Mouse (Mus musculus) forebrain, embryonic 16.5 days (tissue): ENCODE results near the gene Nmnat2. TPM values are rescaled to one million over a fixed set of nuclear protein-coding genes. Genes with fewer than 3 reads are reported as not detected.

Experiments
- ATAC-seq: fragments of 200-750 bp; cut with Nextera tagmentation; 2 replicates; pipeline ENCODE4 v1.8.0; 2017; ENCODE audit warnings: mild to moderate bottlenecking, moderate library complexity
- H3K27ac ChIP-seq: fragments of 300-500 bp; sonication (generic); 2 replicates; pipeline ENCODE4 v1.5.1; 2014; ENCODE audit warnings: low read length, control low read depth
- H3K27me3 ChIP-seq: fragments of 300-500 bp; sonication (generic); replicated peaks from 2 replicates; pipeline ENCODE4 v1.6.1; 2014; ENCODE audit warnings: low read length; ENCODE audit not compliant: control insufficient read depth, insufficient read depth
- H3K36me3 ChIP-seq: fragments of 300-500 bp; sonication (generic); 2 replicates; pipeline ENCODE4 v1.6.1; 2014; ENCODE audit not compliant: control insufficient read depth, insufficient read depth
- H3K4me1 ChIP-seq: fragments of 300-500 bp; sonication (generic); replicated peaks from 2 replicates; pipeline ENCODE4 v1.6.1; 2014; ENCODE audit warnings: low read length; ENCODE audit not compliant: control insufficient read depth, insufficient read depth
- H3K4me2 ChIP-seq: fragments of 300-500 bp; sonication (generic); 2 replicates; pipeline ENCODE4 v1.6.1; 2014; ENCODE audit warnings: mild to moderate bottlenecking, low read length, control low read depth
- H3K4me3 ChIP-seq: fragments of 300-500 bp; sonication (generic); replicated peaks from 2 replicates; pipeline ENCODE4 v1.5.1; 2014; ENCODE audit warnings: mild to moderate bottlenecking, low read length, control low read depth
- H3K9ac ChIP-seq: fragments of 300-500 bp; sonication (generic); replicated peaks from 2 replicates; pipeline ENCODE4 v1.6.1; 2014; ENCODE audit warnings: low read depth, low read length, control low read depth
- H3K9me3 ChIP-seq: fragments of 300-500 bp; sonication (generic); 2 replicates; pipeline ENCODE4 v1.6.1; 2016; ENCODE audit warnings: low read length; ENCODE audit not compliant: control insufficient read depth
- WGBS: fragments of 180-500 bp; shearing (Covaris S2); extraction: QIAGEN DNeasy Blood & Tissue Kit; methylation state at CpG from one replicate; pipeline ENCODE4 v1.1.7; 2014; 5-methylcytosine and 5-hydroxymethylcytosine counted together
- polyA plus RNA-seq: library from polyadenylated mRNA; unstranded; fragments of >200 nt; fragmentation: Nextera tagmentation; extraction: Ambion mirVana; gene quantifications from 2 replicates; pipeline ENCODE4 v1.2.1, GENCODE M21; 2015

Nmnat2 gene
- polyA plus RNA-seq, 1 experiment from 2014 or later = 85.6 TPM

- 86% methylated on average over 11 of the region's 11 CpGs for WGBS
- H3K4me2 ChIP-seq = no peak overlapping the region
- H3K36me3 ChIP-seq = no peaks in the 10 kb centered on the region
- no peak overlapping the region for H3K9ac ChIP-seq
- no peaks in the 10 kb centered on the region for H3K27me3 ChIP-seq
- no peaks in the 10 kb centered on the region for H3K4me1 ChIP-seq
- no peak for ATAC-seq
- H3K9me3 ChIP-seq = no peaks in the 10 kb centered on the region
- H3K4me3 ChIP-seq = no peak overlapping the region
- H3K27ac ChIP-seq = no peak overlapping the region
These were observed 189.2 kb downstream of the Nmnat2 start for GRCm38 (mm10) chr1:153144021-153144420.

- WGBS = 85% methylated on average over 5 of the region's 5 CpGs
- ATAC-seq = no peak
These were observed 191.0 kb downstream of the Nmnat2 start for GRCm38 (mm10) chr1:153145791-153146190.

GRCm38 (mm10) chr1:153152594-153152993, 197.8 kb downstream of the Nmnat2 start:
- no peak overlapping the region for H3K4me2 ChIP-seq
- no peak overlapping the region for H3K4me3 ChIP-seq
- peaks cover 7% of the 10 kb centered on the region; the same call in 1 of the 2 replicates for H3K4me1 ChIP-seq
- 64% methylated on average over 7 of the region's 7 CpGs for WGBS
- H3K27me3 ChIP-seq = no peaks in the 10 kb centered on the region
- H3K36me3 ChIP-seq = no peaks in the 10 kb centered on the region
- no peak overlapping the region for H3K27ac ChIP-seq
- ATAC-seq = no peak
- H3K9me3 ChIP-seq = no peaks in the 10 kb centered on the region
- H3K9ac ChIP-seq = no peak overlapping the region

More at GRCm38 (mm10) chr1:153145791-153146190, 191.0 kb downstream of the Nmnat2 start:
- H3K4me1 ChIP-seq = no peaks in the 10 kb centered on the region
- H3K4me3 ChIP-seq = no peak overlapping the region
- no peaks in the 10 kb centered on the region for H3K9me3 ChIP-seq
- no peak overlapping the region for H3K4me2 ChIP-seq
- H3K9ac ChIP-seq = no peak overlapping the region
- H3K27me3 ChIP-seq = no peaks in the 10 kb centered on the region
- H3K27ac ChIP-seq = no peak overlapping the region
- no peaks in the 10 kb centered on the region for H3K36me3 ChIP-seq

- Histone ChIP-seq H3K27ac (no peak overlapping the region), H3K4me2 (no peak overlapping the region), H3K9ac (no peak overlapping the region), H3K9me3 (no peaks in the 10 kb centered on the region), H3K4me3 (no peak overlapping the region), H3K36me3 (no peaks in the 10 kb centered on the region), H3K4me1 (peaks cover 7% of the 10 kb centered on the region; the same call in 1 of the 2 replicates), H3K27me3 (no peaks in the 10 kb centered on the region)
- ATAC-seq = no peak
- 42% methylated on average over 10 of the region's 10 CpGs for WGBS
These were observed 198.9 kb downstream of the Nmnat2 start for GRCm38 (mm10) chr1:153153619-153154137.

GRCm38 (mm10) chr1:153155364-153155763, 200.6 kb downstream of the Nmnat2 start:
- no peak overlapping the region for H3K9ac ChIP-seq
- ATAC-seq = no peak
- 92% methylated on average over 8 of the region's 8 CpGs for WGBS

GRCm38 (mm10) chr1:153157021-153157623, 202.3 kb downstream of the Nmnat2 start:
- Histone ChIP-seq H3K36me3 (no peaks in the 10 kb centered on the region), H3K9me3 (no peaks in the 10 kb centered on the region), H3K4me2 (no peak overlapping the region), H3K4me3 (no peak overlapping the region), H3K9ac (no peak overlapping the region), H3K27me3 (no peaks in the 10 kb centered on the region), H3K27ac (no peak overlapping the region), H3K4me1 (peaks cover 7% of the 10 kb centered on the region; the same call in 1 of the 2 replicates)
- no peak for ATAC-seq
- 83% methylated on average over 5 of the region's 5 CpGs for WGBS

More at GRCm38 (mm10) chr1:153155364-153155763, 200.6 kb downstream of the Nmnat2 start:
- H3K9me3 ChIP-seq = no peaks in the 10 kb centered on the region
- peaks cover 7% of the 10 kb centered on the region; the same call in 1 of the 2 replicates for H3K4me1 ChIP-seq
- H3K4me2 ChIP-seq = no peak overlapping the region
- no peak overlapping the region for H3K4me3 ChIP-seq
- no peaks in the 10 kb centered on the region for H3K36me3 ChIP-seq
- H3K27ac ChIP-seq = no peak overlapping the region
- H3K27me3 ChIP-seq = no peaks in the 10 kb centered on the region

GRCm38 (mm10) chr1:153159137-153159536, 204.3 kb downstream of the Nmnat2 start:
- Histone ChIP-seq H3K27me3 (no peaks in the 10 kb centered on the region), H3K9me3 (no peaks in the 10 kb centered on the region), H3K4me3 (no peak overlapping the region), H3K4me2 (no peak overlapping the region), H3K27ac (no peak overlapping the region), H3K9ac (no peak overlapping the region), H3K4me1 (no peaks in the 10 kb centered on the region), H3K36me3 (no peaks in the 10 kb centered on the region)
- WGBS = 92% methylated on average over 4 of the region's 4 CpGs
- no peak for ATAC-seq

- H3K4me1 ChIP-seq = no peaks in the 10 kb centered on the region
These were observed 209.0 kb downstream of the Nmnat2 start for GRCm38 (mm10) chr1:153163831-153164230.

GRCm38 (mm10) chr1:153168293-153168692, 213.5 kb downstream of the Nmnat2 start:
- 81% methylated on average over 5 of the region's 5 CpGs for WGBS
- no peak for ATAC-seq
- Histone ChIP-seq H3K27ac (no peak overlapping the region), H3K9me3 (no peaks in the 10 kb centered on the region), H3K4me3 (no peak overlapping the region), H3K36me3 (no peaks in the 10 kb centered on the region), H3K4me1 (no peaks in the 10 kb centered on the region), H3K9ac (no peak overlapping the region), H3K4me2 (no peak overlapping the region), H3K27me3 (no peaks in the 10 kb centered on the region)

More at GRCm38 (mm10) chr1:153163831-153164230, 209.0 kb downstream of the Nmnat2 start:
- Histone ChIP-seq H3K4me3 (no peak overlapping the region), H3K27ac (no peak overlapping the region), H3K36me3 (no peaks in the 10 kb centered on the region), H3K9ac (no peak overlapping the region), H3K27me3 (no peaks in the 10 kb centered on the region), H3K4me2 (no peak overlapping the region), H3K9me3 (no peaks in the 10 kb centered on the region)
- ATAC-seq = no peak
- 78% methylated on average over 3 of the region's 3 CpGs for WGBS
